Mouse (Mus musculus) kidney, adult 2 months (tissue): Measurements from ENCODE around the gene Slc35b4.
A peak's percentile ranks its signal among the peaks of the same experiment; 100 is the strongest.

Experiments
- CTCF ChIP-seq: fragments of 200-500 bp; conservative IDR thresholded peaks from 2 replicates; pipeline ENCODE4 v1.5.1; 2011; ENCODE audit warnings: low read depth, mild to moderate bottlenecking, control low read depth, low read length, moderate library complexity, mixed read lengths; ENCODE audit not compliant: insufficient read depth, insufficient read length
- POLR2A ChIP-seq: fragments of 200-500 bp; IDR thresholded peaks from one replicate; pipeline ENCODE4 v1.6.1; 2011; ENCODE audit warnings: low read depth, low read length, control low read depth

- no peak for TF ChIP-seq POLR2A
- TF ChIP-seq CTCF = 0 out of 2 replicates have a peak, but pooled peaks have one; percentile 7
These were observed 16.7 kb downstream of the Slc35b4 start for GRCm38 (mm10) chr6:34159998-34160815.
